Mouse (Mus musculus): ENCODE data around the gene Mrps18a. TPM values are rescaled to one million over a fixed set of nuclear protein-coding genes. Genes with fewer than 3 reads are reported as not detected.
A peak's percentile ranks its signal among the peaks of the same experiment; 100 is the strongest.

Gene Mrps18a
- polyA plus RNA-seq, 1 experiment from 2014 or later = 103 TPM

DNA sequence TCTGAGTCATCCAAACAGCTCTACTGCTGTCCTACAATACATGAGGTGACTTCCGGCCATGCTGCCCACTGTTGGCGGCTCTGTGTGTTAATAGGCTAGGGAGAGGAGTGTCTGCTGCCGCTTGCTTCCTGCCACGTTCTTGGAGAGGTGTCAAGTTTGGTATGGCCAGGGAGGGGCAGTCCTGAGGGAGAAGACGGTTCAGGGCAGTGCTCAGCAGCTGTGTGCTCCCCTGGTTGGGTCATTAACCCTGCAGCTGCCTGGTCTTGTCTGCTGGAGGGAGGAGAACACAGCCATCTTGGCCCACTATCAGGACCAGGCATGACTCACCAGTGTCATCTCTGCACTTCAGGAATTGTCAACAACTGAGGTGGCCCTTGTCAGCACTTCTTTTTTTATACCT, 57.5 kb downstream of the Mrps18a start:
- Histone ChIP-seq H3K9me3 (ENCODE audit: low read length) (no peaks in the 10 kb centered on the region), H3K4me1 (ENCODE audit: insufficient read depth, low read depth, low read length) (no peaks in the 10 kb centered on the region), H3K27me3 (replicated peaks; ENCODE audit: insufficient read depth, low read length) (no peaks in the 10 kb centered on the region), H3K36me3 (ENCODE audit: insufficient read depth, low read length) (peaks cover 40% of the 10 kb centered on the region), H3K4me2 (replicated peaks; ENCODE audit: low read depth, low read length) (no peak overlapping the region), H3K9ac (replicated peaks; ENCODE audit: low read depth) (no peak overlapping the region), H3K27ac (ENCODE audit: low read length) (no peak overlapping the region), H3K4me3 (ENCODE audit: low read depth, low read length) (no peak overlapping the region)
- no peak for TF ChIP-seq EP300 (IDR thresholded peaks at IDR 0.05)
- no peak; the same call in 1 of the 2 replicates for TF ChIP-seq CTCF (IDR thresholded peaks at IDR 0.05)
- WGBS = 35% methylated on average over 5 of the region's 5 CpGs
- ATAC-seq (0 out of 2 replicates have a peak, but pooled peaks have one; percentile 16), DNase-seq (ENCODE audit: low spot score) (no peak)

DNA sequence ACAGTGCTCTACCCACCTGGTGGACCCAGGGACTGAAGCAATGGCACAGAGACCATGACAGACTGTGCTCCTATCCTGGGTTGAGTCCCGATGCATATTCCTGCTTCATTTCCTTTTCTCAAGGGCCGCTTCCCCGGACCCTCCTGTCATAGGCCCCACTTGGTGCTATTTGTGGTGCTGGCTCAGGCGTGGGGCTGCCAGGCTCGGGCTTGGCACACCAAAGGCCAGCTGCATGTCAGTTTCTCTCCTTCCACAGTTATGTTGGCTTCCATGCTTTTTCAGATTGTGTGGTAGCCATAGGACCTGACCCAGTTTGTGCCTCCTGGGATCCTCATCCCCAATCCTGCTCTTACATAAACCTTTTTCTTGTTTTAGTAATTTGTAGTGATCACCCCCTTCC, 58.0 kb downstream of the Mrps18a start:
- 85% methylated on average over 5 of the region's 5 CpGs for WGBS
- Histone ChIP-seq H3K4me2 (replicated peaks; ENCODE audit: low read depth, low read length) (no peak overlapping the region), H3K9ac (replicated peaks; ENCODE audit: low read depth) (no peak overlapping the region), H3K27me3 (replicated peaks; ENCODE audit: insufficient read depth, low read length) (no peaks in the 10 kb centered on the region), H3K4me3 (ENCODE audit: low read depth, low read length) (no peak overlapping the region), H3K27ac (ENCODE audit: low read length) (no peak overlapping the region), H3K9me3 (ENCODE audit: low read length) (no peaks in the 10 kb centered on the region), H3K36me3 (ENCODE audit: insufficient read depth, low read length) (peaks cover 40% of the 10 kb centered on the region), H3K4me1 (ENCODE audit: insufficient read depth, low read depth, low read length) (no peaks in the 10 kb centered on the region)
- ATAC-seq (no peak), DNase-seq (ENCODE audit: low spot score) (no peak)
- TF ChIP-seq CTCF (IDR thresholded peaks at IDR 0.05) = no peak
- TF ChIP-seq EP300 (IDR thresholded peaks at IDR 0.05) = no peak

DNA sequence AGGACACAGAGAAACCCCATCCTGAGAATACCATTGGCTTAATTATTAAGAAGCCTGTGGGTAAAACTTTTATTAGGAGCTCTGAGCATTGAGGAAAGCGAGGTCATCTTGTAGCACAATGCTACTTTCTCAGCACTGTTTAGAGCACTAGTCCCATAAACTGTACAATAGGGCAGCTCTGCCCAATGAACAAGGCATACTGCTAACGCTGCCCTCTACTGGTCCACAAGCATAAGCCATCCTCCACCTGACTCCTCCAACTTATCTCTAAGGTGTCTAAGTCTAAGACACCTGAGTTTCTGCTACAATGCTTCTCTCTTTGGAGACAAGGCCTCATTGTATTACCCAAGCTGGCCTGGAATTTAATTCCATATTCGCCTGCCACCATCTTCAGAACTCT, 59.8 kb downstream of the Mrps18a start:
- WGBS = 77% methylated on average over 3 of the region's 3 CpGs
- DNase-seq (ENCODE audit: low spot score) = peak; percentile 64
- no peak overlapping the region for H3K4me3 ChIP-seq (ENCODE audit: low read depth, low read length)
- no peak overlapping the region for H3K27ac ChIP-seq (ENCODE audit: low read length)
- ATAC-seq = peak; percentile 49
- H3K36me3 ChIP-seq (ENCODE audit: insufficient read depth, low read length) = peaks cover 30% of the 10 kb centered on the region
- no peaks in the 10 kb centered on the region for H3K9me3 ChIP-seq (ENCODE audit: low read length)
- H3K4me2 ChIP-seq (replicated peaks; ENCODE audit: low read depth, low read length) = no peak overlapping the region
- TF ChIP-seq EP300 (IDR thresholded peaks at IDR 0.05) (no peak), CTCF (IDR thresholded peaks at IDR 0.05) (peak; percentile 79)
- no peak overlapping the region for H3K9ac ChIP-seq (replicated peaks; ENCODE audit: low read depth)
- H3K4me1 ChIP-seq (ENCODE audit: insufficient read depth, low read depth, low read length) = no peaks in the 10 kb centered on the region
- H3K27me3 ChIP-seq (replicated peaks; ENCODE audit: insufficient read depth, low read length) = no peaks in the 10 kb centered on the region

Other genes starting within 250 kb of the Mrps18a start
- 21.4 and 31.9 TPM in 2 replicates for gene Vegfa, start 78.6 kb upstream of the Mrps18a start, polyA plus RNA-seq (2015; fragmentation: Nextera tagmentation; extraction: Ambion mirVana)
- gene Rsph9, start 33.2 kb downstream of the Mrps18a start, polyA plus RNA-seq (2015; fragmentation: Nextera tagmentation; extraction: Ambion mirVana) = 31.7 and 32.4 TPM in 2 replicates
- 43.5 and 44.6 TPM in 2 replicates for gene Mad2l1bp, start 42.6 kb downstream of the Mrps18a start, polyA plus RNA-seq (2015; fragmentation: Nextera tagmentation; extraction: Ambion mirVana)
- 38.8 and 39.5 TPM in 2 replicates for gene Gtpbp2, start 50.0 kb downstream of the Mrps18a start, polyA plus RNA-seq (2015; fragmentation: Nextera tagmentation; extraction: Ambion mirVana)
- gene Polh, start 91.7 kb downstream of the Mrps18a start, polyA plus RNA-seq (2015; fragmentation: Nextera tagmentation; extraction: Ambion mirVana) = 6.6 and 8.6 TPM in 2 replicates
- gene Xpo5, start 91.8 kb downstream of the Mrps18a start, polyA plus RNA-seq (2015; fragmentation: Nextera tagmentation; extraction: Ambion mirVana) = 14.8 and 16.2 TPM in 2 replicates
- gene Polr1c, start 137.1 kb downstream of the Mrps18a start, polyA plus RNA-seq (2015; fragmentation: Nextera tagmentation; extraction: Ambion mirVana) = 82.0 and 89.9 TPM in 2 replicates
- 185 and 199 TPM in 2 replicates for gene Yipf3, start 137.1 kb downstream of the Mrps18a start, polyA plus RNA-seq (2015; fragmentation: Nextera tagmentation; extraction: Ambion mirVana)
- gene Lrrc73, start 142.5 kb downstream of the Mrps18a start, polyA plus RNA-seq (2015; fragmentation: Nextera tagmentation; extraction: Ambion mirVana) = 3.7 and 5.2 TPM in 2 replicates
- 21.0 and 22.8 TPM in 2 replicates for gene Tjap1, start 172.0 kb downstream of the Mrps18a start, polyA plus RNA-seq (2015; fragmentation: Nextera tagmentation; extraction: Ambion mirVana)
- gene Dlk2, start 186.4 kb downstream of the Mrps18a start, polyA plus RNA-seq (2015; fragmentation: Nextera tagmentation; extraction: Ambion mirVana) = 1.3 TPM in 2 replicates
- gene Abcc10, start 217.4 kb downstream of the Mrps18a start, polyA plus RNA-seq (2015; fragmentation: Nextera tagmentation; extraction: Ambion mirVana) = 3.4 and 3.8 TPM in 2 replicates

Data from lung, postnatal 0 days (tissue).